Mouse (Mus musculus) kidney, adult 2 months (tissue): ENCODE data around the gene Tuba3a.

Experiments used
- CTCF ChIP-seq: fragments of 200-500 bp; conservative IDR thresholded peaks from 2 replicates; pipeline ENCODE4 v1.5.1; 2011; ENCODE audit warnings: low read depth, mild to moderate bottlenecking, control low read depth, low read length, moderate library complexity, mixed read lengths; ENCODE audit not compliant: insufficient read depth, insufficient read length
- POLR2A ChIP-seq: fragments of 200-500 bp; IDR thresholded peaks from one replicate; pipeline ENCODE4 v1.6.1; 2011; ENCODE audit warnings: low read depth, low read length, control low read depth

GRCm38 (mm10) chr6:125321114-125321855 is 35.4 kb upstream of the Tuba3a start:
- peak; percentile 50 for TF ChIP-seq POLR2A
- no peak for TF ChIP-seq CTCF
